Mouse (Mus musculus): ENCODE measurements around the gene Frmpd2. TPM values are rescaled to one million over a fixed set of nuclear protein-coding genes. Genes with fewer than 3 reads are reported as not detected.
A peak's percentile ranks its signal among the peaks of the same experiment; 100 is the strongest.
"Not testable (repeated sequence)": the region's sequence is repeated elsewhere in the genome, so short reads cannot be mapped to it uniquely, and the experiment has no call there.

Frmpd2 gene
- polyA plus RNA-seq (2015; fragmentation: Nextera tagmentation; extraction: Ambion mirVana), result 0.18 TPM in 1 of 2 replicates, not detected in the other

GRCm38 (mm10) chr14:33471331-33471730, at the start of gene Frmpd2:
Frmpd2 (plus strand) TSS chr14:33471696.
- H3K36me3 ChIP-seq, result no peaks in the 10 kb centered on the region
- H3K9me3 ChIP-seq, result no peaks in the 10 kb centered on the region
- no peak within 1 kb of the TSS for H3K4me2 ChIP-seq
- WGBS, result 41% methylated on average over 3 of the region's 3 CpGs
- no peak within 1 kb of the TSS for H3K9ac ChIP-seq
- no peak within 1 kb of the TSS for H3K4me3 ChIP-seq
- ATAC-seq (ENCODE audit: insufficient number of reproducible peaks, insufficient read depth, low FRiP score, low TSS enrichment, low read depth), result no peak
- peaks cover 24% of the 10 kb centered on the region for H3K4me1 ChIP-seq
- H3K27ac ChIP-seq, result no peak within 1 kb of the TSS
- H3K27me3 ChIP-seq, result no peaks in the 10 kb centered on the region

DNA sequence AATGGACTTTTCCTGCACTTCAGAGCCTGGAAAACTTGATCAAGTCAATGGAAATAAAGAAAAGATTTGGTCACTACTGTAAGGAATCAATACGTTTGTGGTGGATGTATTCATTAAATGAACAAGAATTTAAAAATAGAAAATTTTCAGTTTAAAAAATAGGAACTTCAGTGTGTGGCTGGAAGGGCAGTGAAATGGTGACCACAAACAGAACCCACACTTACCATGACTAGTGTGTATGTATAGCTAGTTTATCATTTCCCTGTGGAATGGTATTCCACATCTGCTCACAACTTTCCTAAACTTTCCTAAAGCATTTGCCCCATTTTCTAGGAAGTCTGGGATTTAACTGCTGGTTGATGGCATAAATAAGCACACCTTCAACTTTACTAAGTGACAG, 48.5 kb upstream of the Frmpd2 start:
- H3K27ac ChIP-seq, result no peak overlapping the region
- WGBS, result 79% methylated on average over 1 of the region's 1 CpGs

DNA sequence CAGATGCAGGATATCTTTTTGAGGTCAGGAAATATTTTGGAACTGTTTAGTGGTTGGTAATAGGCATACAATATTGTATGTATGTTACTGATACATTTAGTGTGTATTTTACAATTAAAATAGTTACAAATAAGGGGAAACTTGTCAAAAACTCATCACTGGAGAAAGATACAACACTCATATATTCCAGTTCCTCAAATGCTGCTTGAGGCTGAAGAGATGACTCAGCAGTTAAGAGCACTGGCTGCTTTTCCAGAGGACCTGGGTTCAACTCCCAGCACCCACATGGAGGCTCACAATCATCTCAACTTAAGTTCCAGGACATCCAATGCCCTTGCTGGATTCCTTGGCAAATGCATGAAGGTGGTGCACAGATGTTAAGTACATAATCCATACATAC, 47.4 kb upstream of the Frmpd2 start:
- Histone ChIP-seq H3K36me3 (no peaks in the 10 kb centered on the region), H3K27me3 (no peaks in the 10 kb centered on the region), H3K4me3 (no peak overlapping the region), H3K4me1 (peaks cover 4% of the 10 kb centered on the region; the same call in 1 of the 2 replicates), H3K27ac (no peak overlapping the region), H3K9me3 (no peaks in the 10 kb centered on the region), H3K9ac (no peak overlapping the region), H3K4me2 (no peak overlapping the region)
- no peak for ATAC-seq (ENCODE audit: insufficient number of reproducible peaks, insufficient read depth, low FRiP score, low TSS enrichment, low read depth)

More for the DNA sequence above, 48.5 kb upstream of the Frmpd2 start:
- Histone ChIP-seq H3K9ac (no peak overlapping the region), H3K36me3 (no peaks in the 10 kb centered on the region), H3K4me3 (no peak overlapping the region), H3K4me2 (no peak overlapping the region), H3K4me1 (peaks cover 4% of the 10 kb centered on the region; the same call in 1 of the 2 replicates), H3K9me3 (no peaks in the 10 kb centered on the region), H3K27me3 (no peaks in the 10 kb centered on the region)
- no peak for ATAC-seq (ENCODE audit: insufficient number of reproducible peaks, insufficient read depth, low FRiP score, low TSS enrichment, low read depth)

DNA sequence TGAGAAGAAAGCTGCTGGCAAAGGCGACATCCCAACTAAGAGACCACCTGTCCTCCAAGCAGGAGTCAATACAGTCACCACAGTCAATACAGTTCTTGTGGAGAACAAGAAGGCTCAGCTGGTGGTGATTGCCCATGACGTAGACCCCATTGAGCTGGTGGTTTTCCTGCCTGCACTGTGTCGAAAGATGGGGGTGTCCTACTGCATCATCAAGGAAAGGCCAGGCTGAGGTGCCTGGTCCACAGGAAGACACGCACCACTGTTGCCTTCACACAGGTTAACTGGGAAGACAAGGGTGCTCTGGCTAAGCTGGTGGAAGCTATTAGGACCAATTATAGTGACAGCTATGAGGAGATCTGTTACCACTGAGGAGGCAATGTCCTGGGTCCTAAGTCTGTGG, 39.0 kb upstream of the Frmpd2 start:
- not testable (repeated sequence) for H3K27ac ChIP-seq; H3K4me3 ChIP-seq; H3K9me3 ChIP-seq; H3K4me2 ChIP-seq; H3K9ac ChIP-seq; H3K4me1 ChIP-seq; ATAC-seq (ENCODE audit: insufficient number of reproducible peaks, insufficient read depth, low FRiP score, low TSS enrichment, low read depth); H3K27me3 ChIP-seq
- H3K36me3 ChIP-seq, result peaks cover 11% of the 10 kb centered on the region
- 81% methylated on average over 4 of the region's 4 CpGs for WGBS

GRCm38 (mm10) chr14:33443780-33444179, 27.7 kb upstream of the Frmpd2 start:
- H3K9ac ChIP-seq, result no peak overlapping the region
- H3K9me3 ChIP-seq, result no peaks in the 10 kb centered on the region
- H3K27me3 ChIP-seq, result peaks cover 3% of the 10 kb centered on the region; the same call in 1 of the 2 replicates
- no peaks in the 10 kb centered on the region for H3K36me3 ChIP-seq
- WGBS, result 83% methylated on average over 2 of the region's 2 CpGs
- no peak overlapping the region for H3K4me2 ChIP-seq
- H3K4me1 ChIP-seq, result peaks cover 7% of the 10 kb centered on the region
- H3K27ac ChIP-seq, result no peak overlapping the region
- no peak for ATAC-seq (ENCODE audit: insufficient number of reproducible peaks, insufficient read depth, low FRiP score, low TSS enrichment, low read depth)
- no peak overlapping the region for H3K4me3 ChIP-seq

DNA sequence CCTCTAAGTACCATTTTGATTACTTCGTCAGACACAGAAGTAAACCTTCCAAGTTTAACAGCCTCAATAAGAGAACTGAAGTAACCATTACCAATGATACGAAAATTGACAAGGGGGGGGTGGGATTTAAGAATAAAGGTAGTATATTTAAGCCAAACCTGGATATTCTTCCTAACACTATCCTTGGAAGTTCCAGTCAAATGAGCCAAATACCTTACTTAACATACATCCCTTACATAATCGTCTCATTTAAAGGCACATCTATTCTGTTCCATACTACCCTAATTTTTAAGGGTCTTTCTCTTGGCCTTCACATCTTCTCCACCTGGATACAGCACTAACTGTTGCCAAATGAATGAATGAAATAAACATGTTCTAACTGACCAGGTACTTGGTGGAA, 25.5 kb upstream of the Frmpd2 start:
- 33% methylated on average over 3 of the region's 3 CpGs for WGBS
- Histone ChIP-seq H3K27ac (no peak overlapping the region), H3K27me3 (peaks cover 3% of the 10 kb centered on the region; the same call in 1 of the 2 replicates)

GRCm38 (mm10) chr14:33446561-33447023, 24.9 kb upstream of the Frmpd2 start:
- H3K9me3 ChIP-seq, result no peaks in the 10 kb centered on the region
- under 1% methylated on average over 45 of the region's 72 CpGs for WGBS
- peaks cover 7% of the 10 kb centered on the region for H3K4me1 ChIP-seq
- peak; percentile 62 for ATAC-seq (ENCODE audit: insufficient number of reproducible peaks, insufficient read depth, low FRiP score, low TSS enrichment, low read depth)
- H3K4me3 ChIP-seq, result peak overlapping the region; percentile 91
- H3K27ac ChIP-seq, result peak overlapping the region; percentile 91
- no peaks in the 10 kb centered on the region for H3K36me3 ChIP-seq
- H3K4me2 ChIP-seq, result peak overlapping the region; percentile 67
- H3K9ac ChIP-seq, result peak overlapping the region; percentile 93
- H3K27me3 ChIP-seq, result peaks cover 3% of the 10 kb centered on the region; the same call in 1 of the 2 replicates

More for the DNA sequence above, 25.5 kb upstream of the Frmpd2 start:
- no peak for ATAC-seq (ENCODE audit: insufficient number of reproducible peaks, insufficient read depth, low FRiP score, low TSS enrichment, low read depth)
- H3K4me3 ChIP-seq, result peak overlapping the region; percentile 91
- peak overlapping the region; percentile 93 for H3K9ac ChIP-seq
- H3K9me3 ChIP-seq, result no peaks in the 10 kb centered on the region
- H3K4me2 ChIP-seq, result peak overlapping the region; percentile 67
- peaks cover 7% of the 10 kb centered on the region for H3K4me1 ChIP-seq
- H3K36me3 ChIP-seq, result no peaks in the 10 kb centered on the region

DNA sequence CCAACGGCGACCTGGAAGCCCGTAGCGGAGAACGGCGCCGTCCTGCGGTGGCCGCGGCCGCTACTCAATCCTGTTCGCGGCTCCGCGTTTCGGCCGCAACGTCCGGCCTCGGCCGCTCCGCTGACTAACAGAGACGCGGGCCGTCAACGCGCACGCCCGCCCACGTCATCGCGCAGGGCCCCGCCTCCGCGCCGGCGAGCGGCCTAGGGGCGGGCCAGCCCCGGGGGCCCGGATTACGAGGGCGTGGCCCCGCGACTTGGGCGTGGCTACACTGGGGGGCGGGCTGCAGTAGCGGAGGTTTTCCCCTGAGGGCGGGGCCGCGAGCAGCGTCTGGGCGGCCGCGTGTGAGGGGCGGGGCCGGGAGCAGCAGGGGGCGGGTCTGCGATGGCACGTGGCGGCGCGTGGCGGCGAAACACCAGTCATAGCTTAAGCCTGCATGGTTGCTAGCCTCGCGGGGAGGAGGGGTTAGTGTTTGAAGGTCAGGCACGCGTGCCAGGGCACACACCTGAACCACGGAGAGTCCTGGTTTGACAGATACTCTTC, 24.4 kb upstream of the Frmpd2 start, which contains the start of gene Mapk8:
Mapk8 (minus strand) TSS at position 132 of the 543 bp plus-strand sequence.
- Histone ChIP-seq H3K9ac (peak within 1 kb of the TSS; percentile 93), H3K27me3 (peaks cover 3% of the 10 kb centered on the region; the same call in 1 of the 2 replicates), H3K9me3 (no peaks in the 10 kb centered on the region), H3K4me2 (peak within 1 kb of the TSS; percentile 67), H3K4me3 (peak within 1 kb of the TSS; percentile 91), H3K4me1 (peaks cover 7% of the 10 kb centered on the region), H3K27ac (peak within 1 kb of the TSS; percentile 91), H3K36me3 (no peaks in the 10 kb centered on the region)
- under 1% methylated on average over 68 of the region's 70 CpGs for whole genome bisulfite sequencing
- peak; percentile 98 for ATAC-seq (ENCODE audit: insufficient number of reproducible peaks, insufficient read depth, low FRiP score, low TSS enrichment, low read depth)

DNA sequence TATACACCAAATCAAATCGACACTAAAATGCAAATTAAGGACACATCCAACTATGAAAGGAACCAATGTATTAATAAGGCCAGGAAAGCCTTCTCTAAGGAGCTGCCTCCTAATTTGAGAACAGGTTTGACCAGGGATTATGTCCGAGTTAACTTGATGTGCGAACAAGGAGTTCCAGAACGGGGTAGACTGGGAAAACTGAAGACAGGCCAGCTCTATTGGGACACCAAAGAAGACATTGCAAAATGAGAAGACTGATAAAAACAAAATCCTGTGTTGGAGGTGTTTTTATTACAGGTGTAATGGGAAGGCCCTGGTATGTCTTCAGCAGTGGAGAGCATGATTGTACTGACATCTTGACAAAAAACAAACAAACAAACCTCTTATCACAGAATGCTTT, 23.2 kb upstream of the Frmpd2 start:
- H3K4me2 ChIP-seq, result no peak overlapping the region
- no peak for ATAC-seq (ENCODE audit: insufficient number of reproducible peaks, insufficient read depth, low FRiP score, low TSS enrichment, low read depth)
- H3K9ac ChIP-seq, result no peak overlapping the region
- H3K4me3 ChIP-seq, result no peak overlapping the region
- 70% methylated on average over 4 of the region's 4 CpGs for WGBS
- H3K4me1 ChIP-seq, result peaks cover 7% of the 10 kb centered on the region
- no peak overlapping the region for H3K27ac ChIP-seq
- no peaks in the 10 kb centered on the region for H3K36me3 ChIP-seq
- peaks cover 3% of the 10 kb centered on the region; the same call in 1 of the 2 replicates for H3K27me3 ChIP-seq
- no peaks in the 10 kb centered on the region for H3K9me3 ChIP-seq

- H3K27me3 ChIP-seq, result peaks cover 3% of the 10 kb centered on the region; the same call in 1 of the 2 replicates
- no peak overlapping the region for H3K9ac ChIP-seq
- no peak for ATAC-seq (ENCODE audit: insufficient number of reproducible peaks, insufficient read depth, low FRiP score, low TSS enrichment, low read depth)
- no peak overlapping the region for H3K4me3 ChIP-seq
- H3K4me2 ChIP-seq, result no peak overlapping the region
- H3K9me3 ChIP-seq, result no peaks in the 10 kb centered on the region
- H3K36me3 ChIP-seq, result no peaks in the 10 kb centered on the region
- H3K27ac ChIP-seq, result no peak overlapping the region
- WGBS, result 88% methylated on average over 2 of the region's 2 CpGs
- peaks cover 7% of the 10 kb centered on the region for H3K4me1 ChIP-seq
These were observed 22.1 kb upstream of the Frmpd2 start for GRCm38 (mm10) chr14:33449296-33449840.

DNA sequence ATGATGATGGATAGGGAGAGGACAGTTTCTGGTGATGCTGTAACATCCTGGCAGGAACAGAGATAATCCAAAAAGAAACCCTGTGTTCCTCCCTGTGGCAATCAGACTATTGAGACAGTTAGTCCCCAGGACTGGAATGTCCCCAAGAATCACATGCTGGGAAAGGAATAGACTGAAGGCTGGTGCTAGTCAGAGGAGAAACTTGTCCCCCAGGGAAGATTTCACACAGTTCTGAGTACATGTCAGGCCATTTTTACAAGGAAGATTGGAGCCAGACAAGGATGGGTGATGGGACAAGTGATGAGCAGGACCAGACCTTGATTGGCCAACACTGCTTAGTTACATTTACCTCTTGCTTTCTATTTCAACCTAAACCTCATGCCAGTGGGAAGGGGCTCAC, 21.2 kb upstream of the Frmpd2 start:
- Histone ChIP-seq H3K4me2 (no peak overlapping the region), H3K9ac (no peak overlapping the region), H3K27me3 (peaks cover 3% of the 10 kb centered on the region; the same call in 1 of the 2 replicates), H3K9me3 (no peaks in the 10 kb centered on the region), H3K4me1 (peaks cover 3% of the 10 kb centered on the region), H3K27ac (no peak overlapping the region), H3K36me3 (no peaks in the 10 kb centered on the region), H3K4me3 (no peak overlapping the region)
- no peak for ATAC-seq (ENCODE audit: insufficient number of reproducible peaks, insufficient read depth, low FRiP score, low TSS enrichment, low read depth)

DNA sequence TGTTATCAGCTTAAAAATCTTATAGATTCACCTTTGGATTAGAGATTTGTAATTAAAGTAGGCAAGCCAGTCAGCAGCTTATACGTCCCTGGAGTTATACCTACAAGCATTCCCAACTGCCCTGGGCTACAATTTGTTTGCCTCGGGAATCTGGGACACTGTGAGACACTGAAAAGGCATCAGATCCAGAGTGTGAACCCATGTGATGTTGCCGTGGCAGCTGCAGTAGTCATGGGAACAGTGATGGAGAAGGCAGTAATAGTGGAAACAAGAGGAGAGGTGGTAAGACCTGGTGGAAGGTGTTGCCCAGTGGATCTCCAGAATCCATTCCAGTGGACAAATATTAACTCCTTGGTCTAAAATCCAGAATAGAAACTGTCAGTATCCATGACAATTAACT, 7.8 kb upstream of the Frmpd2 start:
- Histone ChIP-seq H3K36me3 (no peaks in the 10 kb centered on the region), H3K27ac (no peak overlapping the region), H3K4me3 (no peak overlapping the region), H3K4me2 (no peak overlapping the region), H3K9ac (no peak overlapping the region), H3K27me3 (no peaks in the 10 kb centered on the region), H3K4me1 (peaks cover 19% of the 10 kb centered on the region), H3K9me3 (no peaks in the 10 kb centered on the region)
- no peak for ATAC-seq (ENCODE audit: insufficient number of reproducible peaks, insufficient read depth, low FRiP score, low TSS enrichment, low read depth)
- 59% methylated on average over 3 of the region's 3 CpGs for WGBS

All from embryonic facial prominence, embryonic 13.5 days (tissue).